Mouse (Mus musculus): ENCODE data around the gene Gm35549.

Gm35549 gene

DNA sequence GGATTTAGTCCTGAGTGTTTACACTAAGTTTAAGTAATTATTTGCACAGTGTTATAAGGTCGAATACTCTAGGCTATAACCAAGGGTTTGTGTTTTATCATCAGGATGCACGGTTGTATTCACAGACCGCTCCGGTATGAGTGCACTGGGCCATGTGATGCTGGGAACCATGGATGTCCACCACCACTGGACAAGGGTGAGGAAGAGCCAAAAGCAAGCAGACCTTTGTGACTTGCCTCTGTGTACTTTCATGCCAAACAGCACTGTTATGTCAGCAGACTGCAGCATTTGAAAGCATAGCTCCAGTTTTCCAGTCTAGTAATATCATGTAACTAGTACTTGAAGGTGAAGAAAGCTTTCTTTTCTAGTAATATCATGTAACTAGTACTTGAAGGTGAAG is 17.1 kb downstream of the Gm35549 start:
- no peak for DNase-seq (ENCODE audit: low spot score)

DNA sequence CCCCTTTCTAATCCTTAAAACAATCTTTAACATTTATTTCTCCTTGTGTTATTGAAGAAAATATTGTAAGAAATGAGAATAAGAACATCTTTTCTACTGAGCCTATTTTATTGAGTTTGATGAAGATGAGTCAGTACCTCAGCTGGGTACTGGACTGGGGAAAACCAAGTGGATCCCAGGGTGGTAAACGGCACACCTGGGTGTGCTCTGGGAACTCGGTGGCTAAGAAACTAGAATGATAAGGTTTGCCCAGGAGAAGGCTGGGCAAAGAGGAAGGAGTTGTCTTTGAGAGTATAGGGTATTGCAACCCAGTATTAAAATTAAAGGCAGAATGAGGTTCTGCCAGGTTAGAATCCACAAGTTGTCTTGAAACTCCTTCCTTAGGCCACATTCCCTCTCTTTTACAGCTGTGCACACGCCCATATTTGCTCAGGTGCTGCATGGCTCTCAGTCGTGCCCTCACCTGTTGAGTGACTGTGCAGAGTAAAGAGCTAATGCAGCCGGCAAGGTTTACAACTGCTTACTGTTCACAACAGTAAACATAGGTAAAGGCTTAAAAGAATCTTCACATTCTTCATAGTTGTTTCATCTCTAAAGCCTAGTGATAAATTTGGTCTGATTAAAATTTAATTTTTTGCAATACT is 20.3 kb downstream of the Gm35549 start:
- no peak for DNase-seq (ENCODE audit: low spot score)

DNA sequence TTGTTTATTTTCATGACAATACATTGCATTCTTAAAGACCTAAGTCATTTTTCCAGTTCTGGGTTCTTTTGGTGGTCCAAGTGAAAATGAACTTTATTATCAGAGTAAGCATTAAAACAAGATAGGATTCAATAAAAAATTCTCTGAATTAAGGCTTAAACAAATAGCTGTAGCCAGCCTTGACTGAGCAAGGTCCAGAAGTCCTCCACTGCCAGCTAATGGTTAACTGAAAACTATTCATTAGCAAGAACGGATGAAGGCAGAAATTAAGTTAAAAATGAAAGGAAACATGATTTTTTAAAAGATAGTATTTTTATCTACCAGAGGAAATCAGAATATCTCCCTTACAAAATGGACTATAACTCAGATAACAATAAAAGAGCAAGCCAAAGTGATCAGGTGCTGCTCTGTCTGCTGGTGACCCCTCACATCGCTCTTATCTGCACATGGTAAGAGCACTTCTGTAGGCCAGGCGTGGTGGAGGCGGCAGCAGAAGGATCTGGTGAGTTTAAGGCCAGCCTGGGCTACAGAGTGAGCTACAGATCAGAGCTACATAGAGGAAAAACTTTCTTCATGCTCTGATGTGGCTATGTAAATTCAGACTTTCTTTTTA is 28.5 kb downstream of the Gm35549 start:
- no peak for DNase-seq (ENCODE audit: low spot score)

DNA sequence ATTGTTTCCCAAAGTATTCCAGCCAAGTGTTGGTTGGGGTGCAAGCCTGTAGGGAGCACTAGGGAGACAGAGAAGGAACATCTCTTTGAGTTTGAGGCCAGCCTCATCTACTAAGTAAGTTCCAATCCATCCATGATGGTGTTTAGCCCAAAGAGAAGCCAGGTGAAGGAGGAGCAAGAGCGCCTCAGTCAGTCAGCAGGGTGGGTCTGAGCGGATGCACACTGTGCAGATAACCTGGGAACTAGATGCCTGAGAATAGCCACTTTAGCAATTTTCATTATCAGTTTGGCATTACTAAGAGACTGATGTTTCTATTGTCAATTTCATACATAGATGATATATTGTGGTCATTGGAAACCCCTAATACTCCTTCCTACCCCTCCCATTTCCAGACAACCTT is 29.1 kb downstream of the Gm35549 start:
- DNase-seq (ENCODE audit: low spot score) = no peak

DNA sequence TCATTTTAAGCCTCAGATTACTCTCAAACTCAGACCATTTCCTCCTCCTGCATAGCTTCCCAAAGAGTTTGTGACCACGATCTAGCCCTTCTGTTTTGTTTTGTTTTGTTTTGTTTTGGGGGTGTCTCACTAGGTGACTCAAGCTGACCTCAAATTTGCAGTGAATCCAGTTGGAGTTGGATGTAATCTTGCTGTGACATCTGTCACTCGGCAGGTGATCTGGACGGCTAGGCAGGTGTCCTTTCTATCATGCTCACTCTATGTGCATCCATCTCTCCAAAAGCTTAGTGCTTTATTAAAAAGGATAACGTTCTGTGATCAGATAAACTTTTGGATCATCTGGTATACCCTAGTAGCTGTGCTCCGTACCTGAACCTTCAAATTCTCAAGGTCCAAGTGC is 31.4 kb downstream of the Gm35549 start:
- DNase-seq (ENCODE audit: low spot score) = no peak

DNA sequence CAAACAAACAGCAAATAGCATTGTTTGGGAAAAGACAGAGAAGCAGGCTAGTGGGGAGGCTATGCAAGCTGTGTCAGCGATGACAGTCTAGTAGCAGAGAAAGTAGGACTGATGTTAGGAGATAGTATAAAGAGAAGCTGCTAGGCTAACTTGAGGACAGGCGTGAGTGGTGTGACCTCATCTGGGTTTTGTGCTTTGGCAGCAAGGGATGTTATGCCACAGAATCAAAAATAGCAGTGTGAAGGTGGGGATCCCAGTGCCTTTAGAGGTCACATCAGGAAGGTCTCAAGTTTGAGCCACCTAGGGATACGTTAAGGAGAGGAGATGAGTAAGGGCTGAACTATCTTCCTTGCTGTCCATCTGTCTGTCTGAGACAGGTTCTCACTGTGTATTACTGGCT is 33.6 kb downstream of the Gm35549 start:
- DNase-seq (ENCODE audit: low spot score) = no peak

DNA sequence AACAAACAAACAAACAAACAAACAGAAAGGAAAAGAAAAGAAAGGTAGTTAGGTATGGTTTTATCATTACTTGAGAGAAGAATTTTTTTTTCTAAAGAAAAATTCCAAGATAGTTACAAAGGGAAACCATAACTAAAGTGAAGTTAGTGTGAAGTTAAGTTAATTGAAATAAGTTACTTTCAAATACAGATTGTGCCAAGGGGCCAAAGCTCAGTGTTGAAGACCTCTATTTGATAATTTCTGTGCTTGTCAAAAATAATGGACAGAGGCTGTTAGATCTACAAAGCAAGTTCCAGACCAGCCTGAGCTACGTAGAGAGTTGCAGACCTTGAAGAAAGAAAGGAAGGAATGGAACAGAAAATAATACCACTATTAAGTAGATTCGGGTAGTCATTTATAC is 36.6 kb downstream of the Gm35549 start:
- DNase-seq (ENCODE audit: low spot score) = no peak

DNA sequence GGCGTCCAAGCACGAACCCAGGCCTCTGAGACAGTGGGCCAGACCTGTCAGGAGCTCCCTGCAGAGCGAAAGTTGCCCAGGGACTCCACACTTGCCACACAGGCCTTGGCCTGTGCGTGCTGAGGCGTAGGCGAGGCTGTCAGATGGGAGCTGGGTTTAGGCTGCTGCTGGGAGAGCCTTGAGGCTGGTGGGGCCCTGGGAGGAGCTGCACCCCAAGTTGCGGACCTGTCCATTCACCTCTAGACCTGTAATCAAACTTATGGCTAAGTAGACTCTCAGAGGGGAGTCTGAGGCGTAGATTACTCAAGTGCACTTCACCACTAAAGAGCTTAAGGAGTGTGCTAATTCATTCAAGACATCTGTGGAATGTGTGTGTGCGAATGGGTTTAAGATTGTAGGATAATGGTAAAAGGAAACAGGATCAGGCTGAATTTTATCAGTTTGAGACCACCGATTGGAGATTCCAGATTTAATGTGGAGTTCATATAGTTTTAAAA is 37.9 kb downstream of the Gm35549 start:
- DNase-seq (ENCODE audit: low spot score) = no peak

DNA sequence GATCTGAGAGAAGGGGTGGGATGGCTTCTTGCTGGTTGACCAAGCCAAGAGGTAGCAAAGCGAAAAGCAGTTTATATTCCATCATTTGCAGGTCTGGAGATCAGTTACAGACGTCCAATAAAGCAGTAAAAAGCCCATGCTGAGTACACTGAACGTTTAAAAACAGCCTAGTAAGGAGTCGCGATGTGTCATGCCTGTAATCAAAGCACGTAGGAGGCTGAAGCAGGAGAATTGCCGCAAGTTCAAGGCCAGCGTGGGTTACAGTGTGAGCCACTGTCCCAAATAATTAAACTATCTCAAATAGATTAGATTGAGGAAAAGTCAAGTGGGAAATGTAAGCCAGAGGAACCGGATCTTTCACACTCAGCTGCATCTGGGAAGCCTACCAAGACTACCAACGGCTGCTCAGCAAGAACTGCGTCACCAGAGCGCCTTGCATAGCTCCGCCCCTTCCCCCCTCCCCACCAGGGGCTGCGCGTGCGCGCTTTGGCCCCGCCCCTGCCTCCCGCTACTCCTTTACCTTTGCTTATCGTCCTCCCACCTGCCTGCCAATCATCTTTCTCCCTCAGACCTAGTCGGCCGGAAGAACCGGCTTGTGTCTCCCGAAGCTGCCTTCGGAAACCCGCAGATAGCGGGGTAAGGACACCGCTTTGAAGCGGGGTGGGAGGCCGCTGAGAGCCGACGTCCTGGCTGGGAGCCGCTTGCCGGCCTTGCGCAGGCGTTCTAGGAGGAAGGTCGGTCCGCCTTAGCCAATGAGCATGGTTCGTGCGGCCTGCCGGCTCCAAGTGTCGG is 38.6 kb downstream of the Gm35549 start, which contains the start of gene Tcaim:
TSS of gene Tcaim (plus strand) at position 487 of the 792 bp plus-strand sequence.
- peak; percentile 84 for DNase-seq (ENCODE audit: low spot score)

DNA sequence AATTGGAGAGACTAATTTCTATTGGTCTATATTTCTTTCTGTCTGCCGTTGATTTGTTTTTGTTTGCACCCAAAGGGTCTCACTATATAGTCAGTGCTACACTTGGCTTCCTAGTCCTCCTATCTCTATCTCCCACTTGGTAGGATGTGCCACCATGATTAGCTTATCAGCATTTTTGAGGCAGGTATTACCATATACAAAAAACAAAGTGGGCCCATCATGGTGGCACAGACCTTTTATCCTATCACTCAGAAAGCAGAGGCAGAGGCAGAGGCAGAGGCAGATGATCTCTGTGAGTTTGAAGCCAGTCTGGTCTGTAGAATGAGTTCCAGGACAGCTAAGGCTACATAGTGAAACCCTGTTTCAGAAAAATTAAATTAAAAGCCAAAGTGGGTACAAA is 57.3 kb downstream of the Gm35549 start:
- DNase-seq (ENCODE audit: low spot score) = no peak

DNA sequence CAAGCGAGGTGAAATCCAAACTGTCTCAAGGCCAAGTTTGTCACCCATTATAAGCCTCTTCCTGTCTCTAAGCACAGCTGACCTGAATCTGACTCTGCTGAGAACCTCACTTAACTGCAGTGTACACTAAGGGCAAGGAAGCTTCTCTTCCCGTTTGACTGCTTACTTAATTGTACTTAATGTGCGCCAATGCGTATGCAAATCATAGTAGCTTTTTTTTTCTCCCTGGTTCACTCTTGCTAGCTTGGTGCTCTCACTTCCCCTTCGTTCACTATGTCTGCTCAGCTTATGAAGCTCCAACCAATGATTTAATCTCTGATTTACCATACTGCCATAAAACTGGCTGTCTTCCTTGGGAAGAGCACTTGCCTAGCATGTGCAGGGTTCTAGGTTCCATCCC is 58.6 kb downstream of the Gm35549 start:
- DNase-seq (ENCODE audit: low spot score) = no peak
